Mouse (Mus musculus) left cerebral cortex, adult 11 months (tissue): ENCODE data around the gene 1700007K13Rik.

Experiments
- DNase-seq: peaks from one replicate; pipeline ENCODE4 v3.0.0; 2022; ENCODE audit warnings: low spot score

The 1700007K13Rik gene

DNA sequence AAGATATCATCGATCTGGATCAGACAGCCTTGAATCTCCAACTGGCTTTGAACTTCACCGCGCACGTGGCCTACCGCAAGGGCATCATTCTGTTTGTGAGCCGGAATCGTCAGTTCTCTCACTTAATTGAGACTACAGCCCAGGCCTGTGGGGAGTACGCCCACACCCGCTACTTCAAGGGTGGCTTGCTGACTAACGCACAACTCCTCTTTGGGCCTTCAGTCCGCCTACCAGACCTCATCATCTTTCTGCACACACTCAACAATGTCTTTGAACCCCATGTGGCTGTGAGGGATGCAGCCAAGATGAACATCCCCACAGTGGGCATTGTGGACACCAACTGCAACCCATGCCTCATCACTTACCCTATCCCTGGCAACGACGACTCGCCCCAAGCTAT is 3.3 kb upstream of the 1700007K13Rik start:
- no peak for DNase-seq

DNA sequence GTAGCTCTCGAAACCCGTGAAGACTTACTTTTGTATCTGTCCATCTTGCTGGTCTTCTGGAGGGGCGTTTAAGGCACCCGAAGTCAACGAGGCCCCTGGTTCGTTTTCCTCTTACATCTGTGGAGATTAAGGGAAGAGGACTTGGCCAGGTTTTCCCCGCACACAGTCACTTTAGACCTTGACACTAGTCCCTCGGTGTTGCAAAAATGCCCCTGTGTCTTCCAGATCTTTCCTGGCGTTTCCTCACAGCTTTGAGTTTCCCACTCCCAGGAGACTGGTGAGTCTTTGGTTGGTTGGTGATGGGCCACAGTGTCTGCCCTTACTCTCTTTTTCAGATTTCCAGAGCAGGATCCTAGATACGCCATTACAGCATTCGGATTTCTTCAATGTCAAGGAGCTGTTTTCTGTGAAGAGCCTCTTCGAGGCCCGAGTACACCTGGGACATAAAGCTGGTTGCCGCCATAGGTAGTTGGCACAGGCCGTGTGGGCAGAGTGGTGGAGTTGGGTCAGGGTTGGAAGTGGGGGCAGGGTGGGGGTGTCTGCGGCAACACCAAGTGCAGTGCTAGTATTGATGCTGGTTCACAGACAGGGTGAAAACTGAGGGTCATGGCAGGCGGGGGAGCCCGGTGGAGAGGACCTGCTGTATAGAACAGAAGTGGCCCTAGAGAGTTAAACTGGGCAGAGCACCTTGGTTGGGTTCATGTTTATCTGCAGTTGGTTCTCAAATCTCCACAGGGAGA is 2.5 kb upstream of the 1700007K13Rik start:
- DNase-seq = no peak

DNA sequence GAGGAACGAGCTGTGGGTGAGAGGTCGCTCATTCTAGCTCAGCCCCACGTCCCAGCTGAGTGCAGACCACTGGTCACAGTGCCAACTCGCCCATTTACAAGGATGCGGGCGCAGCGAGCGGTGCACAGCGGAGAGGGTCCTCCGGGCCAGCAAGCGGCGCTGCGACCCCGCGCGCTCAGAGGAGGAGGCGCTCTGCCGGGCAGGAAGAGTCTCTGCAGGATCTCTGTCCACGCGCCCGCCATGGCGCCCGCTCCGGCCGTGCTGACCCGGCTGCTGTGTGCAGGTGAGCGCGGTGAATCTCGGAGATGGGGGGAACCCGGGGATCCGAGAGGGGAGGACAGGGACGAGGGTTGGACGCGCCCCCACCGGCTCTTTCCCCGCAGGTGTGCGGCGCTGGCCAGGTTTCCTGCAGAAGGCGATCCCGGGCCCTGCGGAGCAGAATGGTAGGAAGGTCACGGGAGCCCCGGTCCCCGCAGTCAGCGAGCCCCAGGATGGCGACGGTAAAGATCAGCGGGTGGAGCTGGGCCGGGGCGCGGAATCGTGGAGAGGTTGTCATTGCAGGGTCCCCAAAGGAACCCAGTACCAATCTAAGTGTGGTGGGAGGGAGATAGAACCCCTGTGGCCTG is 1.8 kb upstream of the 1700007K13Rik start, which contains the start of gene Mrps2:
Gene Mrps2 (plus strand): TSS at position 207 of the 626 bp plus-strand sequence.
- DNase-seq = peak; percentile 57

DNA sequence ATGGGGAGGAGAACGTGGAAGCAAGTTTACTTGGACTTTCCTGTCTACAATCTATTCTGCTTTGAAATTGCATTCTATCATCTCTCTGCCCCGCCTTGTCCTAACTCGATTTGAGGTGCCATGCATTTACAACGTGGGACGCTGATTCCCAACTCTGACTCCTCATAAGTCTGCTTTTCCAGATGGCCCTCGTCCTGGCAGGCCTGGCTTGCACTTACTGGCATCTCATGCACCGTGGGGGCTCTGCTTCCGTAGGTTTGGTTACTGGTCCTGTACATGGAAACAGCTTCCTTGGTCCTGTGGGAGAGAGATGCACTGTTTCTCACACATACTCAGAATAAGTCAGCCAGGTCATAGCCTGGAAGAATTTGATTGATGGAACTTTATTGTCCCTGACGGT is 1.2 kb downstream of the 1700007K13Rik start:
- DNase-seq = no peak

DNA sequence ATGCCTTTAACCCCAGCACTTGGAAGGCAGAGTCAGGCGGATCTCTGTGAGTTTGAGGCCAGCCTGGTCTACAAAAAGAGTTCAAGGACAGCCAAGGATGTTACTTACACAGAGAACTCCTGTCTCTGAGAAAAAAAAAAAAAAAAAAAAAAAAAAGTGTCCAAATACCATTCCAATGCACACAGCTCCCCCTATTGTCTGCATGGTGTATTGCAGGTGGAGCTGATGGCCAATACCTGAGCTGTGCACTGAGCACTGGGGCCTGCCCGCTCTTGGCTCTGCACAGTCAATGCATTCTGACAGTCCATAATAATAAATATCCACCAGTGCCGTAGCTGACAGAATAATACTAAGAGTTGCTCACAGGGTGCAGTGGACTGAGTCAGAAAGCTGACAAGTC is 2.2 kb downstream of the 1700007K13Rik start:
- peak; percentile 53 for DNase-seq

DNA sequence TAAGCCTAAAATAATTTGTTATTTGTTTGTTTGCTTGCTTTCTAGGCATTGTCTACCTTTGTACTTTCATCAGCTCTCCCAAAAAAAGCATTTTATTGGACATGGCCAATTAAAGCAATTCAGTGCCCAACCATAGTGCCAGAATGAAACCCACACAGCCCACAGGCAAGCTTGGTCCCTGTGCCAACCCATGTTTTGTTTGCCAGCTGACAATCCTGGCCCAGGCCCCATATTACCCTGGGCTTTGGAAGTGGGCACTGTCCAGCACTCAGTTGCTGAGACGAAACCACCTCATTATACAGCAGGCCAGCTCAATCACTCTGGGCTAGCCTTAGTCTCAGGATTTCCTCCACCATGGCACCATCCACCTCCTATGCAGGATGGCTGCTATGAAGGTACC is 9.5 kb downstream of the 1700007K13Rik start:
- DNase-seq = no peak

DNA sequence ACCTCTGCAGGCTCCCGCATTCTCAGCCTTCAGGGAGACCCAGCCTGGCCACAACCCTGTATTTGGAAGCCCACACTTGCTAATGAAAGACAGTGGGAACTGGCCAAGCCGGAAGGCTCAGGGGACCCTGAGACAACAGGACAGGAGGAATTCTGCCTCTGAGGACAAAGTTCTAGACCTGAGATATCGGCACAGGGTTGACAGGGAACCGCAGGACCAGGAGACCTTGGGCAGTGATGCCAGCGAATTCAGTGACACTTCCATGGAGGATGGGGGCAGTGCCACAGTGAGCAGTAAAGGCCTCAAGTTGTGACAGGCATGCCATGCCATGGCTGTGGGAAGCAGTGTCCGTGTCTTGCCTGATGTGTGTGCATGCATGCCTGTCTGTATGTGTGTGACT is 12.6 kb downstream of the 1700007K13Rik start:
- no peak for DNase-seq

DNA sequence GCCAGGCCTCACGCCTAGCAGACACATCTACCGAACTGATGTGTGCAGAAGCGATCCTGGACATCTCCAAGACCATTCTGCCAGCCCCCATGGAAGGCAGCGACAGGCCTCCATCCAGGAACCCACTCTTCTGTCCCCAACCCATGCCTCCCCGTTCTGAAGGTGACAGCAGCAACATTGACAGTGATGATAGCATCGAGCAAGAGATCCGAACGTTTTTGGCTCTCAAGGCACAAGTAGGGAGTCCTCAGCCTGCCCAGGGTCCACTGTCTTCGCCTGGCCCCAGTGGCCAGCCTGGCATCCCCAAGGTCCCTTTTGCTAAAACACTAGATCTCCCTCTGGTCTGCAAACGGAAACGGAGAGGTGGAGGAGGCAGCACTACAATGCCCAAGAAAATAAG is 14.5 kb downstream of the 1700007K13Rik start:
- DNase-seq = no peak

DNA sequence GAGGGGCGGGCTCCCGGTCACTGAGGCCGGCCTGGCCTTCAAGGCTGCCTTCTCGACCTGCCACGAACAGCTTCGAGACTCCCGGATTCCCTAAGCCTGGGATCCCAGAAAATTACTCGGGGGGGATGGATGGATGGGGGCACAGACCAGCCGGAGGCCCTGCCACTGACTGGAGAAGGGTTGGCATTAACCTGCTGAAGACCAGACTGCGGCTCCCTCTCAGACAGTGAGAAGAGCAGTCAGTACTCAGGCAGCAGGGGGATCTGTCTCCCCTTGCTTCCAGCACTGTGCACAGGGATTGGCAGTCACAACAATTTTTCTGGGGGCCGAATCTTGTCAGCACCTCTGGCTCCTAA is 18.8 kb downstream of the 1700007K13Rik start:
- DNase-seq = no peak

DNA sequence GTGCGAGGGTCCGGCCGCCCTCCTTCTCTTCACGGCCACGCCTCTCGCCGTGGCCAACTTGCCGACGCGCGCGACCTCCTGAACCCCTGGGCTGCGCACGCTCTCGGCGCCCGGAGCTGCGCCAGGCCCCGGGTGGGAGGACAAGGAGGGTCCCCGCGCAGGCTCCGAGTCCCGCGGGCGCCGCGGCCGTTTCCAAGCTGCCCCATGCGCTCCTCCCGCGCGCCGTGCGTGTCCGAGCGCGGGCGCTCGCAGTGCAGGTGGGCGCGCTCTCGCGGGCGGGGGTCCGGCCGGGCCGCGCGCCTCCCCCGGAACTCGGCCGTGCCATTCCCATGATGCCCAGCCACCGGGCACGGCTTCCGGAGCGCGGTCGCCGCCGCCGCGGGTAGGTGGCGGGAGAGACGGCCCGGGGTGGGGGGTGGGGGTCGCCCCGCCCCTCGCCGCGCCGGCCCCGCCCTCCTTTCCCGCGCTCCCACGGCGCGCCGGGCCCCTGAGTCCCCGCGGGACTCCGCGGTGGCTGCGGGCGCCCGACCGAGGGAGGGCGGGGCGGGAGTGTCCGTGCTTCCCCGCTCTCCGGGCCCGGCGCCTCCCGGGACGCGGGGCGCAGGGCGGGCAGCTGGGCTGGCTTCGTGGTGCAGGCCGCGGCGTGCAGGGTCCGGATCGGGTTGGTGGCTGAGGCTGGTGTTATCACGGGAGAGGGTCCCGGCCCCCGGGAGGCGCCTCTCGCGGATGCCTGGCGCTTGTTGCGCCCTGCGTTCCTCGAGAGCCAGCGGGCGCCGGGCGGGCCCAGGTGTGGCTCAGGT is 19.4 kb downstream of the 1700007K13Rik start, which contains the start of gene Ppp1r26:
Gene Ppp1r26 (plus strand): TSS at position 286 of the 800 bp plus-strand sequence.
- no peak for DNase-seq

DNA sequence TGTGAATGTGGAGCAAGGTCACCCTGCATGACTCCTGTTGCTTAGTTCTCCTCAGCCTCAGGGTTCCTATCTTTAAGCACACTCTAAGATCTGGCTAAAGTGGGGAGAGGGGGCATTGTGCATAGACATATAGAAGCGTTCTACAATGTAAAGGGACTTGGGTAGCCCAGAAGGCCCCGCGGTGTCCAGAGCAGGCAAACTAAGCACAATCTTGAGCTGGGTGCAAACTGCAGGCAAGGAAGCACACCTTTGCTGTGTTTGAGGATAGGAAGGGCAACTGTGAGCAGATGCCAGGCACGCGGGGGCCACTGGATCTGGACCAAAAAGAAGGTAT is 20.0 kb downstream of the 1700007K13Rik start:
- no peak for DNase-seq

DNA sequence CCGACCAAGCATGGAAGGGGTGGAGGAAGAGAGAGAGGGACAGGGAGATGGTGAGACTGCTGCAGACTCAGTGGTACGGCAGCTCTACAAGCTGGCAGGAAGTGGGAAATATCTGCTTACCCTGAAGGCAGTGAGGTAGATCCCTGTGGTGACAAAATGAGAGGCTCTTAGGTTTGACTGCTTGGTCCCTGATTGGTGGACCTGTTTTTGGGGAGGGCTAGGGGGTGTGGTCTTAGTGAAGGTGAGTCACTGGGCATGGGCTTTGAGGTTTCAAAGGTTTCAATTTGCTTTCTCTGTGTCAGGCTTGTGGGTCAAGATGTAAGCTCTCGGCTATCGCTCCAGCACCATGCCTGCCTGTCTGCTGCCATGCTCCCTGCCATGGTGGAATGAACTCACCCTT is 21.1 kb downstream of the 1700007K13Rik start:
- no peak for DNase-seq

DNA sequence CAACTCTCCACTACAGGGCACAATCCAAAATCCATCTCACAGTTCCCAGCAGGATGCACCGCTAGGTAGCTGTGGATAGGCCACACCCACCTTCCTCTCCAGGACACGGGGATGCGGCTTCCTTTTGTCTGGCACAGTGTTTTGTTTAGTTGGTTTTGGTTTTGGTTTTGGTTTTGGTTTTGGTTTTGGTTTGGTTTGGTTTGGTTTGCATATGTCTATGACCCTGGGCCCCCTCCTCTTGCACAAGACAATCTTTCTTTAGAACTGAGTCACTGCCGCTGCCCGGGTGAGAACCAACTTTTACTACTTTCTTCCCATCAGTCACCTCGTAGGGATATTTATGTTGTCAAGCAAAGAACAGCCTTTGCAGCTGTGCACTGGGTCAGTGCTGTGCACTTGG is 25.3 kb downstream of the 1700007K13Rik start:
- DNase-seq = no peak

DNA sequence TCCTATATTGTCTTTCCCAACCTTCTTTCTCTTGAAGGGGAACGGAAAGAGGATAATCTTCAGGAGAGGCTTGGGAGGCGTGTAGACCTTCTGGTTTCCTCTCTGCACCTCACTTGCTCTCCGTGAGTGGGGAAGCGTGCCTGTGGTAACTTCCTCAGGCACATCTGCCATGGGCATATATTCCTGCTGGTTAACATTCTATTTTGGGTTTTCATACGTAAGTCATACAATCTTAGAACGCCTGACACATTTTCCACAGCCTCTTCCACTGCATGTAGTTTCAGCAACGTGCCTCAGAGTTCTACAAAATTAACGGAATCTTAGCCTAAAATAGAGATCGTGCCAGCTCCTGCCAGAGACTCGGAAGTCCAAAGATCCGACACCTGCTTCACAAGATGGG is 30.7 kb downstream of the 1700007K13Rik start:
- no peak for DNase-seq

DNA sequence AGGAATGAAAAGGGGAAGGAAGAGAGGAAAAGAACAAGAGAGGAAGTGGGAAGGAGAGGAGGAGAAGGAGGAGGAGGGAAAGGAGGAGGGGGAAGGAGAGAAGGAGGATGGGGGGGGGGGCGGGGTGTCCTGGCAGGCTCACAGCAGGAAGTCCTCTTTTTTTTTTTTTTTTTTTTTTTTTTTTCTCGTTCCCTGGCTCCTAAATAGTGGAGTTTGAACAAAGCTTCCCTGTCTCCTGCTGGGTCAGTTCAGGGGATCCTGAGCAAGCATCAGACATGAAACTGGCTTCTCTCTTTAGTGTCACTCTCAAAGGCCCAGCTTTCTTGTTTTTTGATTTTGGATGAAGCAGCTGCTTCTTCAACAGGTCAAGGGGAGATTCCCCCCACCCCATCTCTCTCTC is 32.6 kb downstream of the 1700007K13Rik start:
- no peak for DNase-seq

DNA sequence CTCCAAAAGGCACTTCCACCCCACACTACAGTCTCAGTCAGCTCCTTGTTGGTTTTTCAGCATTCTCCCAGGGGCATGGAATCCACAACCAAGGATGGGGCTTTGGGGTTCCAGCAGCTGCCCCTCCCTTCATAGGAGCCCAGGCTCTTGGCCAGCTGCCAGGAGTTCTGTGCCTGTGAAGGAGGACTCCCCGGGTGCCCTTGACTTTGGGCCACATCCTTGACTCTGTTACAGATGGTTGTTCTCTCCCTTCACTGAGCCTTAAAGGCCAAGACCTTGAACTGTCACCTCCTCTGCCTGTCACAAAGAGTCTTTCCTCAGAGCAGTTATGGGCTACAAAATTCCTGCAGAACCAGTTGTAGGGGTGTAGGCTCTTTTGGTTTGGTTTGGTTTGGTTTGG is 33.3 kb downstream of the 1700007K13Rik start:
- no peak for DNase-seq

DNA sequence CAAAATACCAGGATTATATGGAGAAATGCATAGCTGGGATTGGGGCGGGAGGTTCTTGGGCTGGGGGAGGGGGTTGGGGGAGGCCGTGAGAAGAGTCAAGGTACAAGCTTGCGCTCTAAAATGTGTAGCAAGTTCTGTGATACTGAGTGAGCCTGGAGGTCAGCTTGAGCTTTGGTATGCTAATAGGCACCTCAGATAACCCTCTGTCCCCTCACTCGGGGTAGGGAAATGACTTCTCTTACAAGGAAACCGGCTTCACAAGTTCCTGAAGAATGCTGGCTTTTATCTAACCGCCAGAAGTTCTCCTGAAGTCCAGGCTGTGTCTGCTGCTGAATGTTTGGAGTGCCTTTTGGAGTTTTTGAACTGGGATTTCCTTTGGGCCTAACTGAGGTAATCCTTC is 35.3 kb downstream of the 1700007K13Rik start:
- no peak for DNase-seq

DNA sequence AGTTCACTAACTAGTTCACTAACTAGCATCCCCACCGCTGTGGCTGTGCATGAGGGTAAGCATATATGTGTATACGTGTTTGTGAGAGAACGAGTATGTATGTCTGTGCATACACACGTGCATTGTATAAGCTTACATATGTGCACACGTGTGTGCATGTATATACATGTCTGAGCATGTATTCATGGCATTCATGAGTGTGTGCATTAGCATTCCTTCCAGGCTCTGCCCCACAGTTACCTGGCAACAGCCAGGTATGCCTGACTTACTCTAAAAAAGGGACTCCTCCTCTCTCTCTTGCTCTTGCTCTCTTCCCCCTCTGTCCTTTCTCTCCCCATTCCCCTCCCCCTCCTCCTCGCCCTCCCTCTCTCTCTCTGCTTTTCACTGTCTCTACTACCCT is 38.9 kb downstream of the 1700007K13Rik start:
- no peak for DNase-seq

DNA sequence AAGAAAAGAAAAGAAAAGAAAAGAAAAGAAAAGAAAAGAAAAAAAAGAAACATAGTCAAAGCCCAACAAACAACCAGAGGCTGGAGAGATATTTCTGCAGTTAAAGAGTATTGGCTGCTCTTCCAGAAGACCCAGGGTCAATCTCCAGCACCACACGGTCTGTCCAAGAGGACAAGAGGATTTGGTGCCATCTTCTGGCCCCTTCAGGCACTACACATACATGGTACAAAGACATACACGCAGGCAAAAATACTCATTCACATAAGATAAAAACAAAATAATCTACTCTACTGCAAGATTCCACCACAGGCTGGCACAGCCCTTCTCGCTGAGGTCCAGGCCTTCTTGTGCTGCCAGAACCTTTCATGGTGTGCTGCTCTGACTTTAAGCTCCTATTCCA is 43.0 kb downstream of the 1700007K13Rik start:
- no peak for DNase-seq

DNA sequence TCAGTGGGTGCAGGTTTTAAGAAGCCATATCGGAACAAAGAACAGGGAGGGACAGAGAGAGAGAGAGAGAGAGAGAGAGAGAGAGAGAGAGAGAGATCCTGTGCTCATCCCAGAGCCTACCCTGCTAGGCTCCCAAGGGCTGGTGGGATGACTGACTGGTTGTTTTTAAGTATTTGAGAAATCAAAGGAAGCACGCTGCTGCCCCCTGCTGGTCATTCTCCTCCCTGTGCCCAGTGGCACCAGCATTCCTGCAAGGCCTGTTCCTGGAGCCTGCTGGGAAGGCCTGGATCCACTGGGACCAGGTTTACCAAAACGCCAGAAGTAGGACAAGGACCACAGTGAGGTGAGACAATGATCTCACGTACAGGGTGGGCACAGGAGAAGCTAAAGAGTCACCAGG is 46.2 kb downstream of the 1700007K13Rik start:
- peak; percentile 89 for DNase-seq

DNA sequence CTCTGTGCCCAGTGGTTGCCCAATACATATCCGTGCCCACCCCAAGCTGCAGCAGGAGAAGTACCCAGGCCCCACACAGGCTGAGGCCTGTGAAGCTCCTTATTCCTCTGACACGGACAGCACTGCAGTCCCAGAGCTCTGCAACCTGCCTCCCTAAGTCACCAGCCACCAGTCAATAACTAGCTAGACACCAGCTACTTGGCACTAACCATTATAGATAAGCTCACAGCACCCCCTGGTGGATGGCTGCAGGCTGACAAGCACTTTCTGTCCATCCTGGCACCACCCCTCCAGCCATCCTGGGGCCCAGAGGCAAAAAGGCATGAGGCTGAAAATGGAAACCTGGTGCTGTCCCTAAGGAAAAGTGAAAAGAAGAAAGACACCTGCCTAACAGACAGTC is 48.1 kb downstream of the 1700007K13Rik start:
- peak; percentile 84 for DNase-seq

DNA sequence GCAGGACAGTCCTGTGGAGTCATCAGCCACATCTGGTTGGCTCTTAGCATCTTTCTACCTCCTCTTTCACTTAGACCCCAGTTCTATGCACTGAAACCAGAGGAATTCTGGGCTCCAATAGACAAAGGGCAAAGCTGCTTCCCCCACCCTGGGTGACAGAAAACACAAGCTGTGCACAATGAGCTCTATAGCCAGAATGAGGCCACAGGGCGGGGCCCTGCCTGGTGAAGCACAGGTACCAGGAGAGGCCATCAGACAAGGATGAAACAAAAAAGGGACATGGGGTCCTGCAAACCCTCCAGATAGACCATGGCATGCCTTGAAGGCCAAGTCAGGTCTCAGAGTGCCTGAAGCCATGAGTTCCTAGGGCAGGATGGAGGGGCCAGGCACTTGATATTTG is 49.6 kb downstream of the 1700007K13Rik start:
- no peak for DNase-seq

DNA sequence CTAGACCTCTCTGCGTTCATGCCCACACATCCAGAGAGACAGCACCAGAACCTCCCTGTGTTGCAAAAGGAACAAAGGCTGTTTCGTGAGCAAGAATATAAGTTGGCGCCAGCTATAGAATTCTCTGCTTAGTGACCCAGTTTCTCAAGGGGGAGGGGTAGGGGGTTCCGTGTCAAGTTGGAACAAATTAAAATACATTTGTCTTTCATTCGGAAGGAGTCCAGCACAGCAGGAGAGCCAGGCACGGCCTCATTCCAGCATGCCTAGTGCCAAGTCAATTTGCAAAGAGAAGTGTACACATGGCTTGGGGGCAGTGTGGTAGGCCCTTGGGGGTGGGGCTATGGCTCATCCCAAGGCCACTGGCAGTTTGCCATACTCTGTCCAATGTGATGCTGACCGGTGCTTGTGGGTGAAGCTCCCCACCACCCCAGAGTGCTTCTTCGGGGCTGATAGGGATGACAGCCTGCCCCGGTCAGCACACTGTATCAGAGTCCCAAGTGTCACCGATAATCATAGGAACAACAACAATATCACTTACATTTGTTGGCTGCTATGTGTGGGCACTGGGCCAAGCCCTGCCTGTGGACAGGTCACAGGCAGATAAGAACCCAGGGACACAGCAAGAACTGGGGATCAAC is 50.6 kb downstream of the 1700007K13Rik start:
- peak; percentile 65 for DNase-seq
